Mouse (Mus musculus) CH12.LX (cell line): ENCODE results near the gene Cdk5. TPM values are rescaled to one million over a fixed set of nuclear protein-coding genes. Genes with fewer than 3 reads are reported as not detected.
A peak's percentile ranks its signal among the peaks of the same experiment; 100 is the strongest.

Experiments
- DNase-seq: peaks from one replicate; pipeline ENCODE4 v3.0.0-alpha.2; 2013; ENCODE audit errors: extremely low read depth
- H3K27ac ChIP-seq: 2 replicates; pipeline ENCODE4 v1.5.1; 2012; ENCODE audit warnings: low read depth, mild to moderate bottlenecking, control low read depth, moderate library complexity; ENCODE audit not compliant: insufficient read depth
- H3K27me3 ChIP-seq: replicated peaks from 2 replicates; pipeline ENCODE3; 2012; ENCODE audit warnings: inconsistent platforms
- H3K36me3 ChIP-seq, 2 experiments: replicated peaks in 1 of 2; 2 replicates each; pipeline versions ENCODE3 to v1.6.1; 2012; ENCODE audit warnings: inconsistent platforms in 1 of 2, low read length in 1 of 2, mild to moderate bottlenecking in 1 of 2, mixed read lengths in 1 of 2, moderate library complexity in 1 of 2; ENCODE audit not compliant: control insufficient read depth in 1 of 2, insufficient read depth in 1 of 2
- H3K4me1 ChIP-seq, 2 experiments: 2 replicates each; pipeline ENCODE4 v1.6.1; 2012; ENCODE audit warnings: inconsistent platforms in 1 of 2, moderate library complexity in 1 of 2; ENCODE audit not compliant: insufficient read depth in 2 of 2, control insufficient read depth in 1 of 2
- H3K4me2 ChIP-seq: 2 replicates; pipeline ENCODE4 v1.6.1; 2012; ENCODE audit warnings: low read depth, mild to moderate bottlenecking, control low read depth; ENCODE audit not compliant: poor library complexity, insufficient read depth, severe bottlenecking
- H3K4me3 ChIP-seq, 3 experiments: fragments of 150-350 bp in 1 of 3; sonication (generic) in 1 of 3; replicated peaks in 1 of 3; 2 replicates each; pipeline versions ENCODE3 to v1.5.1; 2011 to 2012; ENCODE audit warnings: low read depth in 2 of 3, low read length in 2 of 3, mild to moderate bottlenecking in 2 of 3, moderate library complexity in 2 of 3, control low read depth in 1 of 3, improper control_type of control experiment in 1 of 3, inconsistent platforms in 1 of 3, mixed read lengths in 1 of 3; ENCODE audit not compliant: poor library complexity in 1 of 3
- H3K79me2 ChIP-seq: replicated peaks from 2 replicates; pipeline ENCODE4 v1.6.1; 2012; ENCODE audit warnings: mild to moderate bottlenecking, moderate library complexity; ENCODE audit not compliant: control insufficient read depth, poor library complexity, insufficient read depth, severe bottlenecking; ENCODE audit errors: extremely low read depth
- H3K9ac ChIP-seq: 2 replicates; pipeline ENCODE4 v1.6.1; 2012; ENCODE audit warnings: low read depth, mild to moderate bottlenecking, control low read depth, moderate library complexity; ENCODE audit not compliant: insufficient read depth
- H3K9me3 ChIP-seq: replicated peaks from 2 replicates; pipeline ENCODE3; 2012; ENCODE audit warnings: low read length, inconsistent platforms, mixed read lengths
- BHLHE40 ChIP-seq: IDR thresholded peaks from 2 replicates; pipeline ENCODE4 v1.6.1; 2011; ENCODE audit warnings: mild to moderate bottlenecking, low read depth, low read length, improper control_type of control experiment
- CHD1 ChIP-seq: IDR thresholded peaks from 2 replicates; pipeline ENCODE4 v1.6.1; 2012; ENCODE audit warnings: low read depth, low read length, improper control_type of control experiment, inconsistent platforms
- CHD2 ChIP-seq: IDR thresholded peaks from 2 replicates; pipeline ENCODE4 v1.6.1; 2011; ENCODE audit warnings: low read length, improper control_type of control experiment
- E2F4 ChIP-seq: IDR thresholded peaks from 2 replicates; pipeline ENCODE4 v1.6.1; 2011; ENCODE audit warnings: low read depth, low read length, improper control_type of control experiment; ENCODE audit not compliant: insufficient replicate concordance
- ELF1 ChIP-seq: IDR thresholded peaks from 2 replicates; pipeline ENCODE4 v1.6.1; 2014; ENCODE audit warnings: low read depth, mild to moderate bottlenecking, inconsistent platforms, low read length, improper control_type of control experiment
- EP300 ChIP-seq: IDR thresholded peaks from 2 replicates; pipeline ENCODE4 v1.6.1; 2011; ENCODE audit warnings: low read length, improper control_type of control experiment
- ETS1 ChIP-seq: conservative IDR thresholded peaks from 2 replicates; pipeline ENCODE4 v1.6.1; 2012; ENCODE audit warnings: low read depth, mild to moderate bottlenecking, inconsistent platforms, low read length, improper control_type of control experiment, moderate library complexity
- GABPA ChIP-seq: IDR thresholded peaks from 2 replicates; pipeline ENCODE4 v1.6.1; 2012; ENCODE audit warnings: low read depth, low read length, improper control_type of control experiment, inconsistent platforms; ENCODE audit not compliant: insufficient replicate concordance
- HCFC1 ChIP-seq: IDR thresholded peaks from 2 replicates; pipeline ENCODE4 v1.6.1; 2012; ENCODE audit warnings: low read depth, mild to moderate bottlenecking, inconsistent platforms, low read length, improper control_type of control experiment
- IRF4 ChIP-seq: IDR thresholded peaks from 2 replicates; pipeline ENCODE4 v1.6.1; 2014; ENCODE audit warnings: low read depth, mild to moderate bottlenecking, inconsistent platforms, low read length, improper control_type of control experiment
- JUND ChIP-seq: conservative IDR thresholded peaks from 2 replicates; pipeline ENCODE4 v1.6.1; 2011; ENCODE audit warnings: low read depth, low read length, improper control_type of control experiment
- KAT2A ChIP-seq: IDR thresholded peaks from 2 replicates; pipeline ENCODE4 v1.6.1; 2012; ENCODE audit warnings: low read length, improper control_type of control experiment, inconsistent platforms; ENCODE audit not compliant: insufficient replicate concordance
- MAFK ChIP-seq: IDR thresholded peaks from 2 replicates; pipeline ENCODE4 v1.6.1; 2011; ENCODE audit warnings: low read length, improper control_type of control experiment; ENCODE audit not compliant: insufficient replicate concordance
- MAX ChIP-seq: IDR thresholded peaks from 2 replicates; pipeline ENCODE4 v1.6.1; 2011; ENCODE audit warnings: low read length, improper control_type of control experiment
- MAZ ChIP-seq: IDR thresholded peaks from 2 replicates; pipeline ENCODE4 v1.6.1; 2012; ENCODE audit warnings: low read depth, mild to moderate bottlenecking, inconsistent platforms, low read length, improper control_type of control experiment, moderate library complexity
- MEF2A ChIP-seq: IDR thresholded peaks from 2 replicates; pipeline ENCODE4 v1.6.1; 2014; ENCODE audit warnings: low read depth, mild to moderate bottlenecking, inconsistent platforms, low read length, improper control_type of control experiment, borderline replicate concordance
- MYC ChIP-seq: IDR thresholded peaks from 2 replicates; pipeline ENCODE4 v1.6.1; 2011; ENCODE audit warnings: low read depth, mild to moderate bottlenecking, improper control_type of control experiment, low read length
- NELFE ChIP-seq: IDR thresholded peaks from 2 replicates; pipeline ENCODE4 v1.6.1; 2011; ENCODE audit warnings: low read depth, low read length, improper control_type of control experiment
- NRF1 ChIP-seq: IDR thresholded peaks from 2 replicates; pipeline ENCODE4 v1.6.1; 2014; ENCODE audit warnings: low read depth, mild to moderate bottlenecking, inconsistent platforms, low read length, improper control_type of control experiment, moderate library complexity
- PAX5 ChIP-seq: IDR thresholded peaks from 2 replicates; pipeline ENCODE4 v1.6.1; 2012; ENCODE audit warnings: low read length, inconsistent platforms, mixed read lengths
- POLR2AphosphoS2 ChIP-seq: IDR thresholded peaks from 2 replicates; pipeline ENCODE4 v1.6.1; 2011; ENCODE audit warnings: low read depth, low read length, improper control_type of control experiment
- RCOR1 ChIP-seq: conservative IDR thresholded peaks from 2 replicates; pipeline ENCODE4 v1.6.1; 2012; ENCODE audit warnings: low read depth, mild to moderate bottlenecking, inconsistent platforms, low read length, improper control_type of control experiment
- TBP ChIP-seq: conservative IDR thresholded peaks from 2 replicates; pipeline ENCODE4 v1.6.1; 2011; ENCODE audit warnings: low read depth, low read length, improper control_type of control experiment
- TCF12 ChIP-seq: IDR thresholded peaks from 2 replicates; pipeline ENCODE4 v1.6.1; 2014; ENCODE audit warnings: low read depth, mild to moderate bottlenecking, inconsistent platforms, low read length, improper control_type of control experiment
- UBTF ChIP-seq: IDR thresholded peaks from 2 replicates; pipeline ENCODE4 v1.6.1; 2012; ENCODE audit warnings: low read depth, mild to moderate bottlenecking, inconsistent platforms, low read length, improper control_type of control experiment, moderate library complexity
- ZKSCAN1 ChIP-seq: IDR thresholded peaks from 2 replicates; pipeline ENCODE4 v1.6.1; 2012; ENCODE audit warnings: low read depth, inconsistent platforms, low read length, improper control_type of control experiment, borderline replicate concordance
- ZMIZ1 ChIP-seq: IDR thresholded peaks from 2 replicates; pipeline ENCODE4 v1.6.1; 2012; ENCODE audit warnings: low read depth, mild to moderate bottlenecking, inconsistent platforms, low read length, improper control_type of control experiment
- dilution Hi-C: fragments of 300-500 bp; cut with MboI; formaldehyde crosslinking; loops from 2 replicates; pipeline ENCODE4 v1.14.3; 2020; ENCODE audit warnings: low sequenced_read_pairs; ENCODE audit not compliant: extremely low pct_unique_long_range_greater_than_20kb, extremely low pct_ligation_motif_present
- in situ Hi-C: fragments of 300-500 bp; cut with MboI; formaldehyde crosslinking; loops from 3 replicates; pipeline ENCODE4 v1.14.3; 2019; ENCODE audit warnings: low sequenced_read_pairs, low pct_ligation_motif_present, low pct_unique_long_range_greater_than_20kb, mixed read lengths
- polyA plus RNA-seq: library from polyadenylated mRNA; unstranded; fragments of >175 nt; gene quantifications from 2 replicates; pipeline ENCODE4 v1.2.1, GENCODE M21; 2012; ENCODE audit warnings: low read depth; ENCODE audit not compliant: insufficient read length
- total RNA-seq, 2 experiments: library from RNA; depleted of rRNA; stranded (reverse); fragments of 300-350 nt in 1 of 2; fragments of >200 nt in 1 of 2; gene quantifications; 2 replicates each; pipeline ENCODE4 v1.2.3; 2012 to 2014

Gene Cdk5
- total and polyA plus RNA-seq, 3 experiments: 7.4 to 26.6 (median 12.1) TPM

- peaks cover 31% of the 10 kb centered on the region for H3K27me3 ChIP-seq
- H3K36me3 ChIP-seq: peaks cover 0 to 25% of the 10 kb centered on the region in 2 experiments
- H3K4me1 ChIP-seq: peaks cover 24 to 44% of the 10 kb centered on the region in 2 experiments
- H3K9ac ChIP-seq: peak within 1 kb of the TSS; percentile 91
- peaks cover 35% of the 10 kb centered on the region for H3K79me2 ChIP-seq
- peak; percentile 35 for DNase-seq
- H3K9me3 ChIP-seq: no peaks in the 10 kb centered on the region
- H3K4me2 ChIP-seq: peak within 1 kb of the TSS; percentile 95
- TF ChIP-seq MEF2A (no peak), ETS1 (no peak), ELF1 (no peak), IRF4 (no peak), ZMIZ1 (no peak), NRF1 (no peak), CHD1 (no peak), E2F4 (no peak), NELFE (no peak), RCOR1 (no peak), KAT2A (no peak), PAX5 (no peak), HCFC1 (no peak), ZKSCAN1 (no peak), CHD2 (no peak)
- H3K27ac ChIP-seq: no peak within 1 kb of the TSS; the same call in 1 of the 2 replicates
- dilution Hi-C loops: no loop called here
- in situ Hi-C loops: no loop called here
- H3K4me3 ChIP-seq: peak within 1 kb of the TSS; percentile 81 to 90 (median 84)
These were observed 28.8 kb upstream of the Cdk5 start, which contains the start of gene Agap3 for GRCm38 (mm10) chr5:24452030-24452690. Agap3 (plus strand) TSS chr5:24452177.

GRCm38 (mm10) chr5:24451264-24452029 lies 28.1 kb upstream of the Cdk5 start:
- in situ Hi-C loops (no loop called here), dilution Hi-C loops (no loop called here)
- Histone ChIP-seq H3K27me3 (peaks cover 31% of the 10 kb centered on the region), H3K27ac (no peak overlapping the region; the same call in 1 of the 2 replicates), H3K4me1 (peaks cover 28 to 50% of the 10 kb centered on the region in 2 experiments), H3K9ac (peak overlapping the region; percentile 91), H3K4me3 (peak overlapping the region; percentile 30 to 90 (median 84)), H3K9me3 (no peaks in the 10 kb centered on the region), H3K79me2 (peaks cover 32% of the 10 kb centered on the region), H3K36me3 (peaks cover 0 to 20% of the 10 kb centered on the region in 2 experiments), H3K4me2 (peak overlapping the region; percentile 78)
- DNase-seq: peak; percentile 78
- TF ChIP-seq MAFK (no peak), BHLHE40 (peak; percentile 60; the same call in 1 of the 2 replicates), NELFE (no peak), MYC (peak; percentile 71), E2F4 (no peak), POLR2AphosphoS2 (0 out of 2 replicates have a peak, but pooled peaks have one; percentile 40), ELF1 (peak; percentile 58), CHD1 (no peak), CHD2 (no peak), JUND (no peak), MAZ (no peak; the same call in 1 of the 2 replicates), ETS1 (0 out of 2 replicates have a peak, but pooled peaks have one; percentile 28), NRF1 (peak; percentile 73), GABPA (no peak), TCF12 (peak; percentile 66; the same call in 1 of the 2 replicates), UBTF (0 out of 2 replicates have a peak, but pooled peaks have one; percentile 86), MAX (peak; percentile 88), IRF4 (no peak), EP300 (no peak), TBP (no peak)
